Mouse (Mus musculus) cortical plate, adult 2 months (tissue): ENCODE measurements around the gene Glipr1l1.
"Not testable (repeated sequence)": the region's sequence is repeated elsewhere in the genome, so short reads cannot be mapped to it uniquely, and the experiment has no call there.

ENCODE experiments used
- CTCF ChIP-seq: fragments of 200-500 bp; IDR thresholded peaks from 2 replicates; pipeline ENCODE4 v1.5.1; 2011; ENCODE audit warnings: mild to moderate bottlenecking, control low read depth, low read length; ENCODE audit not compliant: insufficient read depth; ENCODE audit errors: extremely low read depth
- POLR2A ChIP-seq: fragments of 200-500 bp; IDR thresholded peaks from 2 replicates; pipeline ENCODE4 v1.6.1; 2011; ENCODE audit warnings: mild to moderate bottlenecking, low read length, control low read depth; ENCODE audit not compliant: insufficient read depth; ENCODE audit errors: extremely low read depth

GRCm38 (mm10) chr10:112125090-112125489, 65.1 kb downstream of the Glipr1l1 start:
- TF ChIP-seq CTCF, POLR2A: not testable (repeated sequence)
